ENCODE assay signal across 24 mouse cellular contexts in genomic region chr3:49739061-49739460, GRCm38 (mm10). TPM values are rescaled to one million over a fixed set of nuclear protein-coding genes. Genes with fewer than 3 reads are reported as not detected.
"Had no signal": no experiment of that assay in that cellular context is flagged by ENCODE, and none has a peak within 500 bp of the region (broad histone marks: within the 10 kb centered on the region; RNA-seq: fewer than 3 reads in every experiment).

No protein-coding gene starts in this region.

- H3K9ac ChIP-seq: limb, embryonic 12.5 days; limb, embryonic 15.5 days; liver, embryonic 13.5 days; midbrain, embryonic 12.5 days; midbrain, embryonic 15.5 days; neural tube, embryonic 13.5 days had no signal

- H3K4me3 ChIP-seq: layer of hippocampus, adult 2 months; limb, embryonic 12.5 days; limb, embryonic 15.5 days; liver, embryonic 13.5 days; midbrain, embryonic 12.5 days; midbrain, embryonic 15.5 days; myocyte; neural tube, embryonic 13.5 days had no signal

- H3K4me2 ChIP-seq: limb, embryonic 12.5 days; limb, embryonic 15.5 days; liver, embryonic 13.5 days; midbrain, embryonic 12.5 days; midbrain, embryonic 15.5 days; neural tube, embryonic 13.5 days had no signal

- ATAC-seq: hindbrain, postnatal 0 days; inflammation-experienced regulatory T-cells, adult 6 months; intestine, embryonic 16.5 days; midbrain, embryonic 15.5 days had no signal

- H3K4me1 ChIP-seq: limb, embryonic 12.5 days; limb, embryonic 15.5 days; liver, embryonic 13.5 days; midbrain, embryonic 12.5 days; midbrain, embryonic 15.5 days had no signal

- H3K27ac ChIP-seq: hindbrain, postnatal 0 days; layer of hippocampus, adult 2 months; limb, embryonic 12.5 days; limb, embryonic 15.5 days; liver, embryonic 13.5 days; midbrain, embryonic 12.5 days; midbrain, embryonic 15.5 days; neural tube, embryonic 13.5 days had no signal

- H3K36me3 ChIP-seq: liver, embryonic 13.5 days; neural tube, embryonic 13.5 days had no signal

- DNase-seq: layer of hippocampus, adult 9-11 months; liver, embryonic 13.5 days; lung, adult 2 months; lung, postnatal 14 days; lung, postnatal 4 days; retina, postnatal 1 day; right cerebral cortex, postnatal 25 days; spleen, adult 18-20 months; thymus, adult 18-20 months; thymus, postnatal 36 days had no signal

- H3K9me3 ChIP-seq: limb, embryonic 12.5 days; limb, embryonic 15.5 days; liver, embryonic 13.5 days; midbrain, embryonic 12.5 days; midbrain, embryonic 15.5 days; neural tube, embryonic 13.5 days had no signal

- H3K27me3 ChIP-seq: limb, embryonic 12.5 days; limb, embryonic 15.5 days; liver, embryonic 13.5 days; midbrain, embryonic 12.5 days; midbrain, embryonic 15.5 days; neural tube, embryonic 13.5 days had no signal

RNA-seq across cellular contexts. Expression of gene Pcdh18, which starts 18.1 kb away (rescaled TPM):
- total RNA-seq: megakaryocyte progenitor cell, adult 5-6 weeks; megakaryocyte-erythroid progenitor cell, adult 5-6 weeks; monocyte, adult 5-6 weeks; neutrophil, adult 5-6 weeks had no signal
- polyA plus RNA-seq: inflammation-experienced regulatory T-cells, adult 6 months had no signal
